Mouse (Mus musculus) limb, embryonic 13.5 days (tissue): Measurements from ENCODE around the gene Acacb. TPM values are rescaled to one million over a fixed set of nuclear protein-coding genes. Genes with fewer than 3 reads are reported as not detected.

Source experiments
- ATAC-seq: fragments of 200-750 bp; cut with Nextera tagmentation; 2 replicates; pipeline ENCODE4 v1.8.0; 2017; ENCODE audit warnings: low read depth, moderate number of reproducible peaks, moderate TSS enrichment; ENCODE audit not compliant: low FRiP score
- H3K27ac ChIP-seq: fragments of 300-500 bp; sonication (generic); 2 replicates; pipeline ENCODE4 v1.5.1; 2015; ENCODE audit warnings: inconsistent platforms, mild to moderate bottlenecking, moderate library complexity
- H3K27me3 ChIP-seq: fragments of 300-500 bp; sonication (generic); 2 replicates; pipeline ENCODE4 v1.6.1; 2015; ENCODE audit warnings: mild to moderate bottlenecking, inconsistent platforms
- H3K36me3 ChIP-seq: fragments of 300-500 bp; sonication (generic); 2 replicates; pipeline ENCODE4 v1.6.1; 2015; ENCODE audit warnings: inconsistent platforms, mild to moderate bottlenecking, moderate library complexity
- H3K4me1 ChIP-seq: fragments of 300-500 bp; sonication (generic); 2 replicates; pipeline ENCODE4 v1.6.1; 2015; ENCODE audit warnings: inconsistent platforms
- H3K4me2 ChIP-seq: fragments of 300-500 bp; sonication (generic); replicated peaks from 2 replicates; pipeline ENCODE4 v1.6.1; 2015; ENCODE audit warnings: inconsistent platforms, mild to moderate bottlenecking, moderate library complexity
- H3K4me3 ChIP-seq: fragments of 300-500 bp; sonication (generic); 2 replicates; pipeline ENCODE4 v1.5.1; 2015; ENCODE audit warnings: moderate library complexity, mild to moderate bottlenecking, inconsistent platforms
- H3K9ac ChIP-seq: fragments of 300-500 bp; sonication (generic); 2 replicates; pipeline ENCODE4 v1.6.1; 2015; ENCODE audit warnings: mild to moderate bottlenecking, inconsistent platforms
- H3K9me3 ChIP-seq: fragments of 300-500 bp; sonication (generic); 2 replicates; pipeline ENCODE4 v1.6.1; 2016; ENCODE audit warnings: inconsistent platforms
- WGBS: fragments of 180-500 bp; shearing (Covaris S2); methylation state at CpG from one replicate; pipeline ENCODE4 v1.1.7; 2015; 5-methylcytosine and 5-hydroxymethylcytosine counted together
- polyA plus RNA-seq: library from polyadenylated mRNA; unstranded; fragments of >200 nt; fragmentation: Nextera tagmentation; extraction: Ambion mirVana; gene quantifications from 2 replicates; pipeline ENCODE4 v1.2.1, GENCODE M21; 2015

Gene Acacb
- 4.3 and 5.0 TPM in 2 replicates for polyA plus RNA-seq

- H3K9me3 ChIP-seq: 0 out of 2 replicates have a peak, but pooled peaks cover 4% of the 10 kb centered on the region
- H3K4me2 ChIP-seq: peak within 1 kb of the TSS; percentile 16; the same call in 1 of the 2 replicates
- no peak for ATAC-seq
- H3K36me3 ChIP-seq: no peaks in the 10 kb centered on the region
- H3K27ac ChIP-seq: peak within 1 kb of the TSS; percentile 10; the same call in 1 of the 2 replicates
- 21% methylated on average over 19 of the region's 19 CpGs for WGBS
- no peak within 1 kb of the TSS for H3K4me3 ChIP-seq
- peaks cover 18% of the 10 kb centered on the region for H3K4me1 ChIP-seq
- H3K27me3 ChIP-seq: no peaks in the 10 kb centered on the region
- H3K9ac ChIP-seq: peak within 1 kb of the TSS; percentile 19; the same call in 1 of the 2 replicates
Observed at GRCm38 (mm10) chr5:114146028-114146888, at the start of gene Acacb. Gene Acacb, plus strand, starts transcription at chr5:114146535.

DNA sequence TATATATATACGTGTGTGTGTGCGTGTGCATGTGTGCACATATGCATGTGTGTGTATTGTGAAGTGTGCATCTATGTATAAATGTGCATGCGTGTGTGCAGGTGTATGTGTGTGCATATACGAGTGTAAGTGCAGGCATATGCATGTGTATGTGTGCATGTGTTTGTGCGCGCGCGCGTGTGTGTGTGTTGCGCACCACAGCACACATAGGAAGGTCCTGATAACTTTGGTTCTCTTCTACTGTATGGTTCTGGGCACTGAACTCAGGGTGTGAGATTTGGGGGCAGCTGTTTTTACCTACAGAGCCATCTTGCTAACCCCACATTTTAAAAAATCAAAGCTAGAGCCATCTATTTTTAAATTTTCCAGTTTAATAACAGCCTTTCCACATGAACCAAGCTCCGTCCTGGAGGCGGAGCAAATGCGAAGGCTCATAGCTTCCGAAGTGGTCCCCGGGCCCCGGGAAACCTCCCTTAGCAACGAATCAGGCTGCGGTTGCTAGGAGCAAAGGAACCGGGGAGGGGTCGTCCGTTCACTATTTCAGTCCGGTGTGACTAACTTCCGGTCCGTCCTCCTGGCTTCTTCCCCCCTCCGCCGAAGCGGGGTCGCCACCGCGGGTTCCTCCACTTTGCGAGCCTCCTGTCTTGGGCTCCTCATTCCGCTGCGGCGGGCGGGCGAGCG, 46.5 kb upstream of the Acacb start:
- Histone ChIP-seq H3K9ac (peak overlapping the region; percentile 98), H3K4me2 (peak overlapping the region; percentile 99), H3K4me1 (peaks cover 14% of the 10 kb centered on the region), H3K27me3 (no peaks in the 10 kb centered on the region), H3K36me3 (peaks cover 25% of the 10 kb centered on the region), H3K9me3 (no peaks in the 10 kb centered on the region), H3K4me3 (peak overlapping the region; percentile 97), H3K27ac (peak overlapping the region; percentile 39)
- ATAC-seq: peak; percentile 93
- 9% methylated on average over 37 of the region's 37 CpGs for WGBS

DNA sequence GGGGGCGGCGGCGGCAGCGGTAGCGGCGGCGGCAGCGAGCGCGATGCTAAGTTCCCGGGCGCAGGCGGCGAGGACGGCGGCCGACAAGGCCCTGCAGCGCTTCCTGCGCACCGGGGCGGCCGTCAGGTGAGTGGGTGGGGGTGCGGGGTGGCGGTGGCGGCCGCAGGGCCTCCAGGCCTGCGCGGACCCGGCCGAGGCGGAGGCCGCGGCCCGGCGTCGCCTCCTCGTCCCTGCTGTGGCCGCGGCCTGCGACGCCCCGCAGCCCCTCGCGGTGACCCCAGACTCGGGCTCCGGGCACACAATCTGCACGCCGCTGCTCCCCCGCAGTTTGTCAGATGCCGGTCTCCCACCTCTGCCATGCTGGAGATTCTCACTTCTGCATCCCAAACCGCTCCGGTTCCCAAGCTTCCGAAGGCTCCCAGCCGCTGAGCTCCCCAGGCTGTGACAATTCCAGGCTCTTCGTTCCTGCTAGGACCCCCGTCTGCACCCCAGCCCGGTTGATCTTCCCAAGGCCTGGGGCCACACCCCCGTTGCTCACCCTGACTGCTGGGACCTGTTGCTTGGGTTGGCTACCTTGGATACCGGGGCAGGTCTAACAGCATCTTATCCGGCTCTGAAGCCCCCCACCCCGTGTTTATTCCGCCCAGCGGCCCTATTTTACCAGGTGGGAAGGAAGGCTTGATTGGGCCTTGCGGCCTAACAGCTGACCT, 45.8 kb upstream of the Acacb start:
- peak; percentile 58; the same call in 1 of the 2 replicates for ATAC-seq
- Histone ChIP-seq H3K4me2 (peak overlapping the region; percentile 99), H3K9me3 (no peaks in the 10 kb centered on the region)

DNA sequence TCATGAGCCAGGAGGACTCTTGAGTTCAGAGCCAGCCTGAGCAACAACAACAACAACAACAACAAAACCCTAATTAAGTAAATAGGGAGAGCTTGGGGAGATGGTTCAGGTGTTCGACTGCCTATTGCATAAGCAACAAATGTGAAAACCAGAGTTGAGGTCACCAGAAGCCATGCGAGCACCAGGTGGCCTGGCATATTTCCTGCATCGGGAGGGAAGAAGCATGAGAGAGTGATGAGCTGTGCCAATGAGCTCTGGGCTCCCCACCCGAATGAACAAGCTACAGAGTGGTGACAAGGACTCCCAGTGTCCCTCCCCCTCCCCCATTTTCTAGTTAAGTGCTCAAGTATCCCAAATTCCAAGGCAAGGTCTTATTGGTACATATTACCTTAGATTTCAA, 44.5 kb upstream of the Acacb start:
- Histone ChIP-seq H3K36me3 (peaks cover 45% of the 10 kb centered on the region), H3K27me3 (no peaks in the 10 kb centered on the region), H3K27ac (no peak overlapping the region), H3K4me2 (no peak overlapping the region), H3K9me3 (no peaks in the 10 kb centered on the region), H3K9ac (no peak overlapping the region), H3K4me3 (no peak overlapping the region), H3K4me1 (peaks cover 14% of the 10 kb centered on the region)
- 85% methylated on average over 4 of the region's 4 CpGs for WGBS
- ATAC-seq: no peak

More for the DNA sequence above, 45.8 kb upstream of the Acacb start:
- no peaks in the 10 kb centered on the region for H3K27me3 ChIP-seq
- H3K27ac ChIP-seq: no peak overlapping the region; the same call in 1 of the 2 replicates
- peak overlapping the region; percentile 98 for H3K9ac ChIP-seq
- peak overlapping the region; percentile 97 for H3K4me3 ChIP-seq
- H3K4me1 ChIP-seq: peaks cover 14% of the 10 kb centered on the region
- H3K36me3 ChIP-seq: peaks cover 32% of the 10 kb centered on the region
- 2% methylated on average over 59 of the region's 64 CpGs for WGBS

- no peak overlapping the region for H3K9ac ChIP-seq
- no peaks in the 10 kb centered on the region for H3K9me3 ChIP-seq
- H3K4me2 ChIP-seq: no peak overlapping the region
- 86% methylated on average over 1 of the region's 1 CpGs for WGBS
- peaks cover 53% of the 10 kb centered on the region for H3K36me3 ChIP-seq
- ATAC-seq: no peak
- H3K4me1 ChIP-seq: peaks cover 14% of the 10 kb centered on the region
- H3K4me3 ChIP-seq: no peak overlapping the region
- no peak overlapping the region for H3K27ac ChIP-seq
- no peaks in the 10 kb centered on the region for H3K27me3 ChIP-seq
Observed at GRCm38 (mm10) chr5:114102807-114103206, 43.5 kb upstream of the Acacb start.

DNA sequence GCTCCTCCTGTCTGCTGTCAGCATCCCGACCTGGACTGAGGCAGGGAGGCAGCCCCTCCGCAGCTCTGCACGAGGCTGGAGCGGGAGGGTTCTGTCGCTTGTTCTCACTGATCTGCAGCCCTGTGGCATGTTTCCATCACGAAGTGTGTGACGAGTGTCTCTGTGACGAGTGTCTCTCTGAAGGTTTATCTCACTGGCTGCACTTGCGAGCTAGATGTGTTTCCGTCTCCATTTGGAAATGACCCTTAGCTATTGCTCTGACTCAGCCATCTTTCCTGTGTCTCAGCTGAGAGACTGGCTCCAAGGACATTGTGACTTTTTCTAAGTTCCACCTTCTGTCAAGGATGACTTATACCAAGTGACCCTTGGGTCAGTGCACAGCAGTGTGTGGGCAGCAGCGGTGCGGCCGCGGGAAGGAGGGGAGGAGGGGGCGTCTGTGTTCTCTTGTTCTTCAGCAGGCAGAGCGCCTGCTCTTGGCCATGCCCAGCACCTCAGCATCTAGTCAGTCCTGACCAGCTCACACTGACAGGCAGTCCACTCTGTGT, 39.9 kb upstream of the Acacb start:
- WGBS: 77% methylated on average over 16 of the region's 16 CpGs
- H3K27ac ChIP-seq: no peak overlapping the region
- H3K9ac ChIP-seq: no peak overlapping the region
- no peak for ATAC-seq
- H3K4me2 ChIP-seq: no peak overlapping the region
- no peaks in the 10 kb centered on the region for H3K27me3 ChIP-seq
- no peaks in the 10 kb centered on the region for H3K9me3 ChIP-seq
- H3K36me3 ChIP-seq: peaks cover 89% of the 10 kb centered on the region
- peaks cover under 1% of the 10 kb centered on the region for H3K4me1 ChIP-seq
- no peak overlapping the region for H3K4me3 ChIP-seq

- no peaks in the 10 kb centered on the region for H3K9me3 ChIP-seq
- no peak overlapping the region for H3K4me2 ChIP-seq
- WGBS: 85% methylated on average over 6 of the region's 6 CpGs
- no peak overlapping the region for H3K4me3 ChIP-seq
- H3K27me3 ChIP-seq: no peaks in the 10 kb centered on the region
- no peaks in the 10 kb centered on the region for H3K4me1 ChIP-seq
- no peak overlapping the region for H3K9ac ChIP-seq
- no peak overlapping the region for H3K27ac ChIP-seq
- ATAC-seq: no peak
- H3K36me3 ChIP-seq: peaks cover 97% of the 10 kb centered on the region
Observed at GRCm38 (mm10) chr5:114113334-114113733, 33.0 kb upstream of the Acacb start.

DNA sequence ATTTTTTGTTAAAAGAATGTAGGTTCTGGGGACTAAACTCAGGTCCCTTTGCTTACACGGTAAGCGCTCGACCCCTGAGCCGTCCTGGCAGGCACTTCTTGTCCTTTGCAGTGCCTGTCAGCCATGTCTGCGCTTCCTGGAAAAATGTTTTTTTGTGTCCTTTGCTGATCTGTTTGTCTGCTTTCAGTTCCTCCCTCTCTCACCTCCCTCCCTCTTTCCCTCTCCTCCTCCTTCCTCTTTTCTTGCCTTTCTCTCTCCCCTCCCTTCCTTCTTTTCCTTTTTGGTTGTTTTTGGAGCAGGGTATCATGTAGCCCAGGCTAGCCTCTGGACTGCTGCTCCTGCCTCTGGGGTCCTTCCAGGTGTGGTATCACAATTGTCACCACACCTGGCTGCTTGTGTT, 31.3 kb upstream of the Acacb start:
- no peak overlapping the region for H3K4me2 ChIP-seq
- WGBS: 79% methylated on average over 5 of the region's 5 CpGs
- no peak overlapping the region for H3K9ac ChIP-seq
- H3K4me3 ChIP-seq: no peak overlapping the region
- H3K9me3 ChIP-seq: no peaks in the 10 kb centered on the region
- H3K27me3 ChIP-seq: no peaks in the 10 kb centered on the region
- no peak for ATAC-seq
- no peak overlapping the region for H3K27ac ChIP-seq
- H3K36me3 ChIP-seq: peaks cover 96% of the 10 kb centered on the region
- no peaks in the 10 kb centered on the region for H3K4me1 ChIP-seq

DNA sequence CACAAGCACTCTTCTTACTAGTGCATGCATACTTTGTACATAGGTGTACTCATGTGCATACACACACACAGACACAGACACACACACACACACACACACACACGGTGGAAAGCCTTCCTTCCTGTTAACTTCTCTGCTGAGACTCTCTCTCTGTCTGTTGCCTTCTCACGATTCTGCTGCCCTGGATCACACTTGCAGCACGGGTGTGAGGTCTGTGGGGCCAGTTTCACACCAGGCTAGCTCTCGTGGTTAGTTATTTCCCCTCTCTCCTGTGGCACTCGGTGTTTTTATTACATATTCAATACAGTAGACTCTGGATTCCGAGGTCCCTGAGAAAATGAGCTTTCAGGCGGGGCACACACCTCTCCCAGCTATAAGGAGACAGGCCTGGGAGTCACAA, 29.7 kb upstream of the Acacb start:
- Histone ChIP-seq H3K9ac (no peak overlapping the region), H3K36me3 (peaks cover 96% of the 10 kb centered on the region), H3K4me3 (no peak overlapping the region), H3K9me3 (no peaks in the 10 kb centered on the region), H3K4me1 (no peaks in the 10 kb centered on the region), H3K4me2 (no peak overlapping the region), H3K27me3 (no peaks in the 10 kb centered on the region), H3K27ac (no peak overlapping the region)
- ATAC-seq: no peak
- 90% methylated on average over 7 of the region's 7 CpGs for WGBS

GRCm38 (mm10) chr5:114119806-114120205, 26.5 kb upstream of the Acacb start:
- Histone ChIP-seq H3K36me3 (peaks cover 96% of the 10 kb centered on the region), H3K4me2 (no peak overlapping the region), H3K9ac (no peak overlapping the region), H3K27me3 (no peaks in the 10 kb centered on the region), H3K4me1 (no peaks in the 10 kb centered on the region), H3K4me3 (no peak overlapping the region), H3K9me3 (no peaks in the 10 kb centered on the region), H3K27ac (no peak overlapping the region)
- no peak for ATAC-seq
- 79% methylated on average over 4 of the region's 4 CpGs for WGBS

- H3K4me1 ChIP-seq: 0 out of 2 replicates have a peak, but pooled peaks cover 4% of the 10 kb centered on the region
- no peaks in the 10 kb centered on the region for H3K27me3 ChIP-seq
- no peak overlapping the region for H3K27ac ChIP-seq
- no peak overlapping the region for H3K4me2 ChIP-seq
- peaks cover 50% of the 10 kb centered on the region for H3K36me3 ChIP-seq
- no peak overlapping the region for H3K4me3 ChIP-seq
- no peaks in the 10 kb centered on the region for H3K9me3 ChIP-seq
- 97% methylated on average over 3 of the region's 3 CpGs for WGBS
- ATAC-seq: no peak
- no peak overlapping the region for H3K9ac ChIP-seq
Observed at GRCm38 (mm10) chr5:114126008-114126407, 20.3 kb upstream of the Acacb start.
